Mouse (Mus musculus): Measurements from ENCODE around the gene Trim27. TPM values are rescaled to one million over a fixed set of nuclear protein-coding genes. Genes with fewer than 3 reads are reported as not detected.

Gene Trim27
- polyA plus RNA-seq, 1 experiment, result 63.6 TPM

DNA sequence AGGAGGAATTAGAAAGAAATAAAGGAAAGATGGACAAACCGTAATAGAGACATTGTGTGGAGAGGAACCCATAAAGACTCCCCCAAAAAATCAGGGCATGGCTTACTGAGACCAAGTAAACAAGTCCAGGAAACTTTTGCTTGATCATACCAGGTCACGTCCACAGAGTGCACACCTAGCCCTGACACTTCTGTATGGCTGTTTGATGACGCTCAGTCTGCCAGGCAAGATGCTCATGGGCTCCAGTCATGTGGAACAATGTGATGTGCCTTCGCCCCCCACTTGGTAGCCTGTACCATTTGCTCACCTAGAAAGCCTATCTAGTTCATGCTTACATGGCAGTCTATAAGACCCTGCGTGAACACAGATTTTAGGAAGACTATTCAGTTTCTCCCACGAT lies 3.8 kb downstream of the Trim27 start:
- H3K4me3 ChIP-seq (replicated peaks), result no peak overlapping the region
- no peak for TF ChIP-seq FLI1 (IDR thresholded peaks at IDR 0.05; ENCODE audit: low read length)
- no peak for TF ChIP-seq GATA1 (IDR thresholded peaks at IDR 0.05; ENCODE audit: borderline replicate concordance, low read length)

DNA sequence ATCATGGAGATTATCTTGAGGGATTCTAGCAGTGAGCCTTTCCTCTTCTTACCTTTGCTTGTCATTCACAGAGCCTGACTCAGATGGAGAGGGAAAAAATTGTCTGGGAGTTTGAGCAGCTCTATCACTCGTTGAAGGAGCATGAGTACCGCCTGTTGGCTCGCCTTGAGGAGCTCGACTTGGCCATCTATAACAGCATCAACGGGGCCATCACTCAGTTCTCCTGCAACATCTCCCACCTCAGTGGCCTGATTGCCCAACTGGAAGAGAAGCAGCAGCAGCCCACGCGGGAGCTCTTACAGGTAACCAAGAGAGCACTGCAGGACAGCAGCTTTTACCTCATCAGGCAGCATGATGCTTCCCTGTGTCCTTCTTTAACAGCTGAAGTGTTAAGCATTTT lies 4.4 kb downstream of the Trim27 start:
- TF ChIP-seq GATA1 (IDR thresholded peaks at IDR 0.05; ENCODE audit: borderline replicate concordance, low read length), result no peak
- TF ChIP-seq FLI1 (IDR thresholded peaks at IDR 0.05; ENCODE audit: low read length), result no peak
- H3K9me3 ChIP-seq, result no peaks in the 10 kb centered on the region
- peaks cover 70% of the 10 kb centered on the region for H3K36me3 ChIP-seq (replicated peaks; ENCODE audit: low read length)
- H3K4me1 ChIP-seq, result peaks cover 54% of the 10 kb centered on the region
- H3K4me3 ChIP-seq (replicated peaks), result no peak overlapping the region
- no peaks in the 10 kb centered on the region for H3K27me3 ChIP-seq (replicated peaks)

More for the DNA sequence above, 3.8 kb downstream of the Trim27 start:
- peaks cover 60% of the 10 kb centered on the region for H3K4me1 ChIP-seq
- peaks cover 64% of the 10 kb centered on the region for H3K36me3 ChIP-seq (replicated peaks; ENCODE audit: low read length)
- no peaks in the 10 kb centered on the region for H3K9me3 ChIP-seq
- H3K27me3 ChIP-seq (replicated peaks), result no peaks in the 10 kb centered on the region

DNA sequence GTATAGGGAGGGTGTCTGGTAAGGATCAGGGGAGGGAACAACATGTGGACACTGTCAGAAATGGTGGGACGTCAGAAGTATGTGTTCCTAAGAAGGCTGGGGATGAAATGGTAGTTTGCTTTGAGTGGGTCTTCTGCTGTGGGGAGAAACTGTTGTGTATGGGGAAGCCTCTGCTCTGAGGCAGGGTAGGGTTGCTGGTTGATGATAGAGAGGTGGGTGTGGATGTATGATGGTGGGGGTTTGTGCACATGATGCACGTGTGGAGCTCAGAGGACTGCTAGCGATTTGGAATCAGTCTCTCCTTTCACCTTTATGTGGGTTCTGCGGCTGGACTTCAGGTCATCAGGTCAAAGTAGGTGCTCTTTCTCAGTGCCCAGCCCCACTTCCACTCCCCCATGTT lies 6.3 kb downstream of the Trim27 start:
- no peaks in the 10 kb centered on the region for H3K27me3 ChIP-seq (replicated peaks)
- no peak overlapping the region for H3K4me3 ChIP-seq (replicated peaks)
- TF ChIP-seq GATA1 (IDR thresholded peaks at IDR 0.05; ENCODE audit: borderline replicate concordance, low read length) (no peak), FLI1 (IDR thresholded peaks at IDR 0.05; ENCODE audit: low read length) (no peak)
- no peaks in the 10 kb centered on the region for H3K9me3 ChIP-seq
- peaks cover 46% of the 10 kb centered on the region for H3K4me1 ChIP-seq
- peaks cover 89% of the 10 kb centered on the region for H3K36me3 ChIP-seq (replicated peaks; ENCODE audit: low read length)

DNA sequence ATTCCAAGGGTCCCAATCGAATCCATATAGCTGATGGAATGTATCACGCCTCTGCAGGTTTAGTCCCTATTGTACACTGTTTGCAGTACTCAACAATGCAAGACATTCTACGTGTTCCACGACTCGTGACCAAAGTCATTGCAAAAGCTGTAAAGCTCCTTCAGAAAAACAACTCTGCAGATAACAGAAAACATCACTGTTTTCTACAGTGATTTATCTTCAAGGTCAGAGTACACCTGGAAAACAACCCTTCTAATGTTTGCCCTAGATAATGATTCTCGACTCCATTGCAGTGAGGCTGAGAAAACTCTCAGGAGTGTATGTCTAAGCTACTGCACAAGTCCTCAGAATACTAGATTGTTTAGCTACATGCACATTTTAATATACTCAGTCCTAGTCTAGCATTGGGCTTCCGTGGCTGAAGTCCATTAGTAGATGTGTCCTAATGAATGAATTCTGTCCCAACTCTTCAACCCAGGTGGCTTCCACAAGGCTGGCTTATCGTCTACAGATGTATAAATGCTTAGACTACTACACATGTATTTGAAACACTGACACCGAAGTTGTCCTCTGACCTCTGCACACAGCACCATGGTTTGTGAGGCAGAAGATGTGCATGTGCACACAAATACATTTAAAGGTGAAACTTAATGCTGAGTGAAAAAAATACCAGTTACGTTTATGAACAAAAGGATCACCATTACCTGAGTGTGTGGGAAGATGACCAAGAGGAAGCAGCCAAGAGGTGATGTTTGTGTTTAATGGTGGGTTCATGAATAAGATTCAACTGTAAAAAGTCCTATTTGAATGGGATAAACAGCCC lies 16.4 kb downstream of the Trim27 start:
- Histone ChIP-seq H3K36me3 (replicated peaks; ENCODE audit: low read length) (peaks cover 49% of the 10 kb centered on the region), H3K27me3 (replicated peaks) (no peaks in the 10 kb centered on the region), H3K4me1 (peaks cover 8% of the 10 kb centered on the region; the same call in 1 of the 2 replicates), H3K4me3 (replicated peaks) (no peak overlapping the region), H3K9me3 (no peaks in the 10 kb centered on the region)
- no peak for TF ChIP-seq FLI1 (IDR thresholded peaks at IDR 0.05; ENCODE audit: low read length)
- TF ChIP-seq GATA1 (IDR thresholded peaks at IDR 0.05; ENCODE audit: borderline replicate concordance, low read length), result no peak

- TF ChIP-seq FLI1 (IDR thresholded peaks at IDR 0.05; ENCODE audit: low read length), result no peak
- TF ChIP-seq GATA1 (IDR thresholded peaks at IDR 0.05; ENCODE audit: borderline replicate concordance, low read length), result no peak
These were observed 18.5 kb downstream of the Trim27 start for GRCm38 (mm10) chr13:21197721-21198120.

GRCm38 (mm10) chr13:21198313-21198712 lies 19.1 kb downstream of the Trim27 start:
- peaks cover 22% of the 10 kb centered on the region for H3K36me3 ChIP-seq (replicated peaks; ENCODE audit: low read length)
- H3K4me3 ChIP-seq (replicated peaks), result no peak overlapping the region
- H3K9me3 ChIP-seq, result peaks cover 3% of the 10 kb centered on the region; the same call in 1 of the 2 replicates
- H3K27me3 ChIP-seq (replicated peaks), result no peaks in the 10 kb centered on the region
- H3K4me1 ChIP-seq, result peaks cover 10% of the 10 kb centered on the region; the same call in 1 of the 2 replicates
- TF ChIP-seq GATA1 (IDR thresholded peaks at IDR 0.05; ENCODE audit: borderline replicate concordance, low read length) (no peak), FLI1 (IDR thresholded peaks at IDR 0.05; ENCODE audit: low read length) (no peak)

More at GRCm38 (mm10) chr13:21197721-21198120, 18.5 kb downstream of the Trim27 start:
- H3K9me3 ChIP-seq, result no peaks in the 10 kb centered on the region
- H3K27me3 ChIP-seq (replicated peaks), result no peaks in the 10 kb centered on the region
- H3K4me1 ChIP-seq, result peaks cover 10% of the 10 kb centered on the region; the same call in 1 of the 2 replicates
- peaks cover 28% of the 10 kb centered on the region for H3K36me3 ChIP-seq (replicated peaks; ENCODE audit: low read length)
- H3K4me3 ChIP-seq (replicated peaks), result no peak overlapping the region

- no peak for TF ChIP-seq GATA1 (IDR thresholded peaks at IDR 0.05; ENCODE audit: borderline replicate concordance, low read length)
- TF ChIP-seq FLI1 (IDR thresholded peaks at IDR 0.05; ENCODE audit: low read length), result no peak
- peaks cover 10% of the 10 kb centered on the region; the same call in 1 of the 2 replicates for H3K4me1 ChIP-seq
- peak overlapping the region; percentile 96 for H3K4me3 ChIP-seq (replicated peaks)
- no peaks in the 10 kb centered on the region for H3K27me3 ChIP-seq (replicated peaks)
- H3K9me3 ChIP-seq, result peaks cover 9% of the 10 kb centered on the region
- peaks cover 14% of the 10 kb centered on the region for H3K36me3 ChIP-seq (replicated peaks; ENCODE audit: low read length)
These were observed 20.1 kb downstream of the Trim27 start for GRCm38 (mm10) chr13:21199046-21200028.

DNA sequence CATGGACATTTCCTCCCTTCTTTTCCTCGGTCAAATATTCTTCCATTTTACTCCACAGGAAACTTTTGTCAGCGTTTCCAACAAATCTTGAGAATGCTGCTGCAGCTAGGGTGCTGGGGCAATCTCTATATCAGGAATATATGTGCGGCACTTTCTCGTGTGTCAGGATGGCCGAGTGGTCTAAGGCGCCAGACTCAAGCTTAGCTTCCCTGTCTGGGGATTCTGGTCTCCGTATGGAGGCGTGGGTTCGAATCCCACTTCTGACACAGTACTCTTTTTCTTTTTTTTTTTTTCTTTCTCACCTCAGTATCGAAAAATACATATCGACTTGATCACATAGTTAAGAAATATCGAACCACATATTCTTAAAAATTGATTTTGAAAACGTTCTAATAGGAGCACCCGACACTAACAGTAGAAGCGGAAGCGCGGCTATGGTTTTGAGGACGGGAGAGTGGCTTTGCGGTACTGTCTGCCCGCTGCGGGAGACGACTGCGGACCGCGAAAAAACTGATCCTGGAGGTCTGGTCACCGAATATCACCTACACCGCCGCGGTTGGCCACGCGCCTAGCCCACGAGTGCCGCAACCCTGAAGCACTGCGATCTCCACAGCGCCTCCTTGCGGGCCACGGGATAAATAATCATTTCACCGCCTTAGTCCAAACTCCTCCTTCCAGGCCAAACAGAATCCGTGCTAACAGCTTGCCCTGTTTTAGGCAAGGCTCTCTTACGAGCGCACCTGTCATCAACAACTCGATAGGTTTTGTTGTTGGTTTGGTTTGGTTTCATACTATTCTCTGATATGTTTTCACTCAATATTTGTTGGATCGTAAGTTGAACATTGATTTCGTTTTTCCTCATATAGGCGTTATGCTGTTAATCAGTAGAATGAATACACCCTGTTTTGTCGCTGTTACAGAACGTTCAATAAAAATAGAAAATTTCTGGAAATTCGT lies 21.1 kb downstream of the Trim27 start:
- Histone ChIP-seq H3K4me3 (replicated peaks) (peak overlapping the region; percentile 96), H3K27me3 (replicated peaks) (no peaks in the 10 kb centered on the region), H3K9me3 (peaks cover 9% of the 10 kb centered on the region), H3K36me3 (replicated peaks; ENCODE audit: low read length) (peaks cover 4% of the 10 kb centered on the region), H3K4me1 (peaks cover 10% of the 10 kb centered on the region; the same call in 1 of the 2 replicates)
- TF ChIP-seq GATA1 (IDR thresholded peaks at IDR 0.05; ENCODE audit: borderline replicate concordance, low read length), result no peak
- no peak for TF ChIP-seq FLI1 (IDR thresholded peaks at IDR 0.05; ENCODE audit: low read length)

Data from megakaryocyte, embryonic 14.5 days (primary cell).